Mouse (Mus musculus) adrenal gland, adult 18-20 months (tissue): ENCODE results near the gene Apba2. TPM values are rescaled to one million over a fixed set of nuclear protein-coding genes. Genes with fewer than 3 reads are reported as not detected.
A peak's percentile ranks its signal among the peaks of the same experiment; 100 is the strongest.

Experiments
- DNase-seq, 2 experiments: peaks; one replicate each; pipeline ENCODE4 v3.0.0; 2021 to 2022; ENCODE audit warnings: low spot score in 2 of 2
- long read RNA-seq, 2 experiments: library from polyadenylated mRNA; stranded (forward); transcript quantifications; one replicate each; pipeline ENCODE4 v2.0.0; 2021
- total RNA-seq, 2 experiments: library from RNA; stranded (reverse); gene quantifications; 1 replicate in 1 of 2; 2 replicates in 1 of 2; pipeline ENCODE4 v1.2.3; 2021

Apba2 gene
- total RNA-seq, result under 1 TPM in 1 of 2 experiments, not detected in 1; 0.38 TPM
- long read RNA-seq, experiment 1, result 0 reads
- long read RNA-seq, experiment 2, result 0 reads

DNA sequence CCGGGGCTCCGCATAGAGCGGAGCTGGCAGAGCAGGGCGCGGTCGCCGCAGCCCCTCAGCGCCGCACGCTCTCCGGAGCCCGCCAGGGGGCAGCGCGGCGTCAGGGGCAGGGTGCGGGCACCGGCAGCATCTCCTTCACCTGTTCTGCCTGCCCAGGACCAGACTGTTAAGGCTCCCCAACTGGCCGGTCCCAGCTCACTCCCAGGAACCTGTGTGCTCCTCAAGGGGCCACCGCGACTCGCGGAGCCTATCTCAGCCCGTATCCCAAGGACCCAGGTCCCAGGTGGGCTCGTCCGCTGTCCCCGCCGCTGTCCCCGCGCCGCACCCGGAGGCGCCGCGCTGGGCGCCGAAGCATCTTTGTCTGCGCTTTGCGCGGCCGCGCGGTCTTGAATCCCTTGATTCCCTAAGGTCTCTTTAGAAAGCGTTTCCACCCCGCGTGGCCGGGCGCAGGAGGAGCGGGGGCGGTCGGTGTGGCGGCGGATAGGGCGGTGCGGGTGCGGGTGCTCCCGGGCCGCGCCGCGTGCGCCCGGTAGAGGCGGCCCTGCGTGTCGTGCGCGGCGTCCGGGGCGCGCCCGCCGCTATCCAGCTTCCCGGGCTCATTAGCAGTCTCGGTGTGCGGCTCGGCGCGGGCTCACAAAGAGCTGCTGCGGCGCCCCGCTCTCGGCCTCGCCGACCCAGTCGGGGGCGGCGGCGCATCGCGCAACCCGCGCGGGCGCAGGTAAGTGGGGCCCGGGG is at the start of gene Apba2:
Gene Apba2, plus strand, starts transcription at position 171 of the 735 bp plus-strand sequence.
- peak; percentile 14 to 30 for DNase-seq

DNA sequence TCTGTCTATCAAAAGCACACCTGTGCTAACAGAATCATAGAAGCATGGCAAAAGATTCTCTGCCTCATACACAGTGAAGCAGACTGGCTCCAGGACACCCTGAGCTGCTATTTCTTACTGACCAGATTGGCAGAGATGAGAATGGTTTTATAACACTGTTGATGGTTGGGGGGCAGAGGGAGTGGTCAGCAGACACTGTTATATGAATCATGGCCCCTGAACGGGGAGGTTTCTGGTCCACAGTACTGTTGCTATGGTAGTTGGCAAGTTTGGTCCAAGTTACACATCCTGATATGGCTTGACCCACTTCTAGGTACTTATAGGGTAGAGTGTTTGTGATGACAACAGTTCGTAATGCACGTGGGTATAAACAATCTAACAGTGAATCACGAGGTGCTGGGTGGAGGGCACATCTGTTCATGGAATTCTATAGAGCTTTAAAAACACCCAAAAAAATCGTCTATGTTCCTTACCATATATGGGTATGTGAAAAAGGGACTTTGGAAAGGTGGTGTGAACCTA is 49.6 kb upstream of the Apba2 start:
- DNase-seq, result no peak

- DNase-seq, result no peak
Observed at GRCm38 (mm10) chr7:64452471-64453222, 48.9 kb upstream of the Apba2 start.

DNA sequence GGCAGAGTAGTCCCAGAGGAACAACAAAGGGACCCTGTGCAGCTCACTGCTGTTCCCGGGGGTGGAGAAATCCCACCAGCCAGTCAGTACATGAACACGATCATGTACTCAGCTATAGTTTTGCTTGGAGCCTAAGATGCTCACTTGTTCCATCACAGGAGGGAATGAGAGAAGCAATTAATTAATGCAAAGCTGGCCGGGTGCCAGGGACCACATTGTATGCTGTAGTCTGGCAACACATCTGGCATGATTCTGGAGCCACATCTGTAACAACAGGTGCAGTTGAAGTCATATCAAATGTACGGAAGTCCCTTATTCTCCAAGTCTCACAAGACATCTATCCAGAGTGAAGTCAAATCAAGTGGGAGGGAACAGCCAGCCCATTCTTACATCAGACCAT is 45.3 kb upstream of the Apba2 start:
- DNase-seq, result no peak

DNA sequence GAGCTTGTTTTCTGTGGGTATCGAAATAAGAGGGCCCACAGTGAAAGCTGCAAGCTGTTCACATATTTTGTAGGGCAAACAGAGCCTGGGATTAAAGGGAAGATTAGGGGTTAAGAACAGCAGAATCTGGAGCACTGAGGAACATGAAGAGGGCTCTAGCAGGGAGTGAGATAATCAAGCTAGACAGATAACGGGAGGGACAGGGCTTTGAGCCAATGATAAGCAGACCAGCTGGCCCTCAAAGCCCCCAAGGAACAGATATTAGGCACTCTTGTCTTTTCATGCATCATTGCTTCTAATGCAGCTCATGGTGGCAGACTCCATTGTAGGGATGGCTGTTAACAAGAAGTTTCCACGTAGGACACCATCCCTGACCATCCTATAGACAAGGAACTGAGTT is 44.8 kb upstream of the Apba2 start:
- no peak for DNase-seq

DNA sequence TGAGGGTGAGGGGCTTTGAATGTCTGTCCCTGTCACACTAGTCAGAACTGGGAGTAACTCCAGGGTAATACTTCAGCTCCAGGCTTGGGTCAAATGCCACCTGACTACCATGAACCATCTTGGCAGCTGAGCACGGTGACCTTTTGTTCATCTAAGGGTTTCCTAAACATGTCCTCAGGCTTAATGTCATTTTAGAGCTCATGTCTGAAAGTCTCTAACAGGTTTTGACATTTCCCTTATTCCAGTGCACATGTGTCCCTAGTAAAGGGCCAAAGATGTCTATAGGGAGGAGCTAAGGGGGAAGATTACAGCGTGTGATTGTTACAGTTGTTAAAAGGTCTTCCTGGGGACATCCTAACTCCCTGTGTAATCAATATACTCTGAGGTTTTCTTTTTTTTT is 43.7 kb upstream of the Apba2 start:
- no peak for DNase-seq

- no peak for DNase-seq
Observed at GRCm38 (mm10) chr7:64497438-64497837, 4.1 kb upstream of the Apba2 start.

- no peak for DNase-seq
Observed at GRCm38 (mm10) chr7:64502271-64503180, 1.0 kb downstream of the Apba2 start.

DNA sequence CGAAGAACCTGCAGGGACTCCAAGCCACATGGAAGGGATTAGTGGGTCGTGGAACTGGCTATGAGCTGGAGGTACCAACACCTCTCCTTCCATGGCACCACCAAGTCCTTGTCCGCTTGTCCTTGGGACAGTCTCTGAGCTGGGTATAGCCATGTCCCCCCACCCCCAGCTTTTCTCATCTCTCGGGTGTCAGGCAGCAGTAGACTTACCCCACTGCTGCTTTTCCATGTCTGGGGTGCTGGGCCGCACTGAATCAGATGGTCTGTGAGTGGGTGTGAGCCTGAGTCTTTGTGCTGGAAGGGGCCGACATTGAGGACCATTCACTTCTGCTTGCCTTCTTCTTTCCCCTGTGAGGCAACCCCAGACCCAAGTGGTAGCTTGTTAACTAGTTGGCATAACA is 2.1 kb downstream of the Apba2 start:
- no peak for DNase-seq

DNA sequence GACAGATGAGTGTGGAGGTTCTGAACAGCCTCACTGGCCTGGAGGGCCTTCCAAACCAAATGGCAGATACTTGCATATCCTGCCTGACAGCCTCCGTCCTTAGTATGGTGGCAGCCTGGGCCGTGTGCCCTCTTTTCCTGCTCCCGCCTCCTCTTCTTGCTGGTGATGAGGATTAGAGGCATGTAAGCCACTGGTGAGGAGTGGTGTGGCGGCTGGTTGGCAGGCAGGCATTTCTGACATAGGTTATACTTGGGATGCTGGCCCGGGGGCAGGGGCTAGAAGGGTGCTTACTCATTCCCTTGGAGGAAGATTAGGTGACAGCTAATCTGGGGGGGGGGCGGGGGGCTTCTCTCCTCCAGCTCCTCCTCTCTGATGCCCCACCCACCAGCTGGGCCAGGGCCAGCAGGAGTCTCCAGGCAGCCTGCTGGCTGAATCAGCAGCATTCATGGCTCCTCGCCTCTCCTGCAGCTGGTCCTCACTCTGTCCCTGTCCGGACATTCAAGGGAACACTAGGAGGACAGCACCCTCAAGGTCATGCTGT is 3.3 kb downstream of the Apba2 start:
- DNase-seq, result no peak

DNA sequence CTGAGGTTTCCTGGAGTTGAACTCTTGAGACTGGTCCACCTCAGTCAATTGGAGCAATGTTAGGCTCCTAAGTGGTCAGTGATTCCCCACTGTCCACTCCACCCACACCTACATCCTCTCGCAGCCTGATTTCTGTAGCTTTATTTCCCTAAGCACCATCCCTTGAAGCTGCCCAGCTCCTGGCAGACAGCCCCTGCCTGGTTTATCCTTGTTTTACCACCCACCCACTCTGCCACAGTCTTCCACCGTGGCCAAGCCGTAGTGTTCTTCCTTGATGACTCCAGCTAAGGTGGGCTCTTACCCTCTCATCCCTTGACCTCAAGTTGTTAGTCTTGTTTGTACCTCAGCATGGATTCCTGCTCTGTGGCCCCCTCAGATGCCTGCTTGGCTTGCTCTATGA is 4.1 kb downstream of the Apba2 start:
- no peak for DNase-seq

- no peak for DNase-seq
Observed at GRCm38 (mm10) chr7:64508826-64509225, 7.3 kb downstream of the Apba2 start.

DNA sequence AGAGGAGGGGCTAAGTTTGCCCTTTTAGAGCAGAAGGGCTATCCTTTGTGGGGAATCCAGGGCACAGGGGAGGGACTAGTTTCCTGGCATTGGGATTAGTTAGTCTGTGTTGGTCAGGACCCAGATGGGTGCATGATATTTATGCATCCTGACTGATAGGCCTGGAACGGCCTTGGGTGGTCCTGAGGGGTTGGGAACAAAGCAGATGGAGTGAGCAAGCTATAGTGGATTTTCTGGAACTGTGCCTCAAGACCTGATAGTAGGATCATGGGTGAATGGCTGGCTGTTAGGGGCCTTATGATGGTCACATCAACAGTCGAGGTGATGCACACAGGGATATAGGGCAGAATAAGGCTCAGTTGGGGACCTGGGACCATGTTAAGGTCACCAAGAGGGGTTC is 8.4 kb downstream of the Apba2 start:
- DNase-seq, result no peak

DNA sequence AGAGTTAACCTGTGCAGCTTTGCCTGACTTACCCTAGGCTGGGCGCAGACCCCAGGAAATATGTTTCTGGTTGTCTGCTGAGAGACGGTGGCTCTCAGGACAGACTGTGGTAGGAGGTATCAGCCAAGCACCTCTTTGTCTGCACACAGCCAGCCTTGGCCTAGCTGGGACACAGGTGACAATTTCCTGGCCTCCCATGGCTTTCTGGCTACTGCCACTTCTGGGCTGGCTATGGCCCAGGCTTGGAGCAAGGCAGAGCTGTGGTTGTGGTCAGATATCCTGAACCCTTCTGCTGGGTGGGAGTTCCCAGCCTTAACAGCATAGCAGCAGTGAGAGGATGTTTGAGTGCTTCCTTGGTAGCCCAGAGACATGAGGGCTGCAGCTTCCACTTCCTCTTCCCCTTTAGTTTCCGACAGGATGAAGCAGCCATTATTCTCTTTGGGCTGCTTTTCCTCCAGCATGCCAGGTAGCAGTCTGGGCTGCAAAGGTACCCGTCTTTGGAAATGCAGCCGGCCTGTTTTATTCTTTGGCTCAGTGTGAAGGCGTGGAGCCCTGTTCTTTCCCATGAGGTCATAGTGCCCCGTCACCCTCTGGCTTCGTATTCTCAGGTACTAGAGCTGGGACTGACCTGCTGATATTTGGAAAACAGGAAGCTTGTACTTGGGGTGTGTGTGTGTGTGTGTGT is 9.2 kb downstream of the Apba2 start:
- no peak for DNase-seq

GRCm38 (mm10) chr7:64513621-64514020 is 12.1 kb downstream of the Apba2 start:
- DNase-seq, result no peak

DNA sequence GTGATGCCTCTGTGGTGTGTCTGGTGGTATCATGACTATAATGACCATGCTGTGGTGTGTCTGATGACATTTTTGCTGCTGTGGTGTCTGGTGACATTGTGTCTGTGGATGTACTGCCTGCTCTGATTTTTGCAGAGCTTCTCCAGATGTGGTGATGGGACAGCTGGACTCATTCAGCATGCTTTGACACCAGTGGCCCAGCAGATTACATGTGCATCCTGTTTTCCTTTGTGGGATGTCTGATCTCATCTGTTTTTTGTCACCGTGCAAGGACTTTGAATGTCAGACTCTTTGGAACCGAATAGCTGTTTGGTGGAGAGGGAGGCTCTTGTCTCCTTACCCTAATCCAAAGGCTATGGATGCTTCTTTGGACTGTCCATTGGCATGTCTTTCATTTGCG is 13.8 kb downstream of the Apba2 start:
- DNase-seq, result no peak

GRCm38 (mm10) chr7:64515891-64516290 is 14.4 kb downstream of the Apba2 start:
- DNase-seq, result no peak

DNA sequence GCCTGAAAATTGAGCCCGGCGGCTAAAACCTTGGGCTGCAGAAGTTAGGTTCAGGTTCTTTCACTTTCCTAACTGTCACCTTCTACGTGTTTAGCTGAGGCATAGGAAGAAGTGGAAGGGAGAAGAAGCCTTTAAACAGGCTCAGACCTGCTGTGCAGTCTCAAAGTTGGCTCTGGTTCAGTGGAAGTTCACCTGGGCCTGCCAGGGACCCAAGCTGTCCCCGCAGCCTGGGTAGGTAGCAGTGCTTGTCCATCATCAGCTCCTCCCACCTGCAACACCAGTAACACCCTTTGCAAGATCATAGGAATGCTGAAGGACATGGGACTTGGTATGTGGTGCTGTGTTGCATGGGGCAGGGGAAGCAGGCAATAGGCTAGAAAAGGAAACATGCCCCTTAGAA is 17.6 kb downstream of the Apba2 start:
- DNase-seq, result no peak

DNA sequence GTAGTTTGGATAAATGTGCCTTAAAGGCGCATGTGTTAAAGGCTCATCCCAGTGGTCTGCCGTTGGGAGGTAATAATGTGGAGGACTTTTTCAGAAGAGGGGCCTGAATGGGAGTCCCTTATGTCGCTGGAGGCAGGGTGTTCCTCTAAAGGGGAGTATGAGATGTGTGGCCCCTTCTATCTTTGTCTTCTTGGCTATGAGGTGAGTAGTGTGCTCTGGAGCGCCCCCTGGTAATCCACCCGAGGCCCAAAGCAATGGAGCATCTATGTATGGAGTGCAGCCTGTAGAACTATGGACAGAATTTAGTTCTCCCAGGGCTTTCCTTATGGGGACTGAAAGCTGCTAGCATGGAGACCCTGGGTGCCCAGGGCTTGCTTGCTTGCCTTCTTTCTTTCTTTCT is 18.0 kb downstream of the Apba2 start:
- no peak for DNase-seq

- no peak for DNase-seq
Observed at GRCm38 (mm10) chr7:64521695-64522408, 20.3 kb downstream of the Apba2 start.
